Comparison of ENCODE assay signal across 12 mouse cellular contexts in genomic region chr3:104743161-104743560, GRCm38 (mm10). TPM values are rescaled to one million over a fixed set of nuclear protein-coding genes. Genes with fewer than 3 reads are reported as not detected.
"Had no signal": no experiment of that assay in that cellular context is flagged by ENCODE, and none has a peak within 500 bp of the region (broad histone marks: within the 10 kb centered on the region; RNA-seq: fewer than 3 reads in every experiment).

No protein-coding gene starts in this region.

- ATAC-seq: lung, postnatal 0 days; midbrain, embryonic 16.5 days had no signal

- DNase-seq: kidney, postnatal 10 days; kidney, postnatal 4 days; lung, adult 2 months; lung, postnatal 36 days; right cerebral cortex, postnatal 14 days; thymus, adult 2 months; thymus, postnatal 25 days had no signal

RNA-seq across cellular contexts. Expression of gene Fam19a3, which starts 38.5 kb away (rescaled TPM):
- total RNA-seq: layer of hippocampus, adult 2 months; layer of hippocampus, postnatal 10 days; megakaryocyte, adult 5-6 weeks had no signal
